Mouse (Mus musculus): ENCODE measurements at regions not wholly inside any gene's neighbourhood (a gene's known extent, or its start where the extent isn't known, plus 50 kb on each side); places are given as distances from the start of the nearest gene placed in this dataset.

- no peaks in the 10 kb centered on the region for H3K36me3 ChIP-seq
- no peaks in the 10 kb centered on the region for H3K9me3 ChIP-seq
- H3K4me3 ChIP-seq = no peak overlapping the region
- H3K27me3 ChIP-seq = no peaks in the 10 kb centered on the region
- no peaks in the 10 kb centered on the region for H3K4me1 ChIP-seq
- no peak overlapping the region for H3K9ac ChIP-seq
- ATAC-seq (ENCODE audit: low FRiP score, low read depth) = no peak
- no peak overlapping the region for H3K4me2 ChIP-seq (replicated peaks)
- H3K27ac ChIP-seq = no peak overlapping the region
These were observed 194.8 kb upstream of the Mgat4c start for GRCm38 (mm10) chr10:101486504-101486903.

GRCm38 (mm10) chr10:101490418-101491055 lies 190.8 kb upstream of the Mgat4c start:
- no peaks in the 10 kb centered on the region for H3K4me1 ChIP-seq
- ATAC-seq (ENCODE audit: low FRiP score, low read depth) = peak; percentile 75; the same call in 1 of the 2 replicates

DNA sequence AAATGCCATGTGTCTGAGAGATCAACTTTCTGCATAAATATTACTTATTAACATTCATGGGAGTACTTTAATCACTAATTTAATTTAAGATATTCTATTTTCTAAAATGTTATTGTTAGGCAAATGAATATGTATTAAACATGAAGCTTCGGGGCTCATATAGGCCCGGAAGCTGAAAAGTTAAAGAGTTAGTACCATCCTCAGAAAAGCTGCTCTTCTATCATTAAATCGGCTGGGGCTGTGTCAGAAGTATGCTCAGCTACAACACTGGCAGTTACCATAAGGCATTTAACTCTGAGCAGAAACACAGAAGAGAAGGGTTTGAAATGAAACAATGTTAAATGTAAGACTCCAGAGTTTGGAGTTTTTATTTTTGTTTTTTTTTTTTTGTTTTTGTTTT lies 166.2 kb upstream of the Mgat4c start:
- WGBS = 89% methylated on average over 3 of the region's 3 CpGs
- no peaks in the 10 kb centered on the region for H3K9me3 ChIP-seq
- no peak overlapping the region for H3K4me3 ChIP-seq
- H3K4me2 ChIP-seq (replicated peaks) = no peak overlapping the region
- H3K27ac ChIP-seq = no peak overlapping the region
- no peaks in the 10 kb centered on the region for H3K36me3 ChIP-seq
- H3K4me1 ChIP-seq = no peaks in the 10 kb centered on the region
- no peaks in the 10 kb centered on the region for H3K27me3 ChIP-seq
- no peak for ATAC-seq (ENCODE audit: low FRiP score, low read depth)
- no peak overlapping the region for H3K9ac ChIP-seq

More at GRCm38 (mm10) chr10:101490418-101491055, 190.8 kb upstream of the Mgat4c start:
- H3K36me3 ChIP-seq = no peaks in the 10 kb centered on the region
- H3K27me3 ChIP-seq = no peaks in the 10 kb centered on the region
- H3K27ac ChIP-seq = no peak overlapping the region
- 28% methylated on average over 1 of the region's 1 CpGs for WGBS
- H3K4me3 ChIP-seq = no peak overlapping the region
- H3K4me2 ChIP-seq (replicated peaks) = no peak overlapping the region
- H3K9me3 ChIP-seq = no peaks in the 10 kb centered on the region
- H3K9ac ChIP-seq = no peak overlapping the region

- WGBS = 82% methylated on average over 3 of the region's 3 CpGs
- Histone ChIP-seq H3K9me3 (no peaks in the 10 kb centered on the region), H3K9ac (no peak overlapping the region), H3K4me2 (replicated peaks) (no peak overlapping the region), H3K4me1 (no peaks in the 10 kb centered on the region), H3K27ac (no peak overlapping the region), H3K4me3 (no peak overlapping the region), H3K27me3 (no peaks in the 10 kb centered on the region), H3K36me3 (no peaks in the 10 kb centered on the region)
- no peak for ATAC-seq (ENCODE audit: low FRiP score, low read depth)
These were observed 164.4 kb upstream of the Mgat4c start for GRCm38 (mm10) chr10:101516930-101517329.

DNA sequence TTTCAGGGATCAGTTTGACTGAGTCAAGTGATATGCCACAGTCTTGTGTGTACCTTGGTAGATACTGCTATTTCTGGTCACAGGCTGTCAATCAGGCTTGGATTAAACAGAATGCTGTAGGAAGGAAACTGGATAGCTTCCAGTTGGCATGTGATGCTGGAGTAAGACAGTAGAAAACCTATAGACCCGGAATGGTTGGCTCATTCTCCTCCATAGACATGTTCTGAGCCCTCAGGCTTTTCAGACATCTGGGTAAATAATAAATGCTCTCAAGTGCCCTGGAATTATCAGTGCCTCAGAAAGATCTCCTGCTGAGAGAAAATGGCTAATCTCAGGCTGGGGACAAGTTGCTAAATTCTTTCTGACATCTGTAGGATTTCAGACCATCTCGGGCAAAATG lies 149.0 kb upstream of the Mgat4c start:
- H3K4me2 ChIP-seq (replicated peaks) = no peak overlapping the region
- H3K4me3 ChIP-seq = no peak overlapping the region
- H3K9ac ChIP-seq = no peak overlapping the region
- no peaks in the 10 kb centered on the region for H3K27me3 ChIP-seq
- no peaks in the 10 kb centered on the region for H3K4me1 ChIP-seq
- no peaks in the 10 kb centered on the region for H3K36me3 ChIP-seq
- H3K27ac ChIP-seq = no peak overlapping the region
- H3K9me3 ChIP-seq = 0 out of 2 replicates have a peak, but pooled peaks cover 3% of the 10 kb centered on the region
- no peak for ATAC-seq (ENCODE audit: low FRiP score, low read depth)
- 68% methylated on average over 2 of the region's 2 CpGs for WGBS

DNA sequence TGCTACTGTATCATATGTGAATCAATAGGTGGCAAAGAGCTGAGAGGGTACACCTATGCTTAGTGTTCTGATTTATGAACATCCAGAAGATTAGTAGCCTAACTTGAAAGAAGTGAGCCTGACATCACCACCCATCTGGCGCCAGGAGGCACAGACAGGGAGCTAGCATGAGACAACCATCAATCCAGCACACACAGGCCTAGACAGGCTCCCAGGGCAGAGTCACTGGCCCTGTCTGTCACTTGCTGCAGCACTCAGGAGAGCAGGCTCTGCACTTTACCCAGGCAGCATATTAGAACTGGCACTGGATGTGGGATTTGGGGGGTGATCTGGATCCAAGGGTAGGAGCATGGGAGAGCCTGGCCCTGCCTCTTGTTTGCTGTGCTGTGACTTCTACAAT lies 137.1 kb upstream of the Mgat4c start:
- no peak overlapping the region for H3K4me3 ChIP-seq
- no peak overlapping the region for H3K27ac ChIP-seq
- H3K27me3 ChIP-seq = no peaks in the 10 kb centered on the region
- H3K36me3 ChIP-seq = no peaks in the 10 kb centered on the region
- no peaks in the 10 kb centered on the region for H3K9me3 ChIP-seq
- H3K9ac ChIP-seq = no peak overlapping the region
- ATAC-seq (ENCODE audit: low FRiP score, low read depth) = no peak
- no peak overlapping the region for H3K4me2 ChIP-seq (replicated peaks)
- 33% methylated on average over 1 of the region's 1 CpGs for WGBS
- no peaks in the 10 kb centered on the region for H3K4me1 ChIP-seq

DNA sequence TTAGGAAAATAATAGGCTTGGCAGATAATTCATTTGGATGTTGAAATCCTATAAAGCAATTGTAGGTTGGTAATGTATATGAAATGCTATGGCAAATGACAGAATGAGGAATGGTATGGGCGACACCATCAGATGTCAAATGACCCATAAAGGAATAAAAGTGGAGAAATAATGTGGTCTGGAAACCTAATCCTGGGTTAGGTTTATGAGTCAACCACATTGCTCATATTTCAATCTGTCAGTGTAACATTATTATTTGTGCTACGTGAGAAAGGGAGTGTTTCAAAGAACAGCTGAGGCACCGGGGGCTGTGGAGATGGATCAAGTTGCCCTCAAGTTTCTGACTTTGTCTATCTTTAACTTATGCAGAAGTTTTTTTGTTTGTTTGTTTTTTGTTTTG lies 130.6 kb upstream of the Mgat4c start:
- WGBS = 35% methylated on average over 3 of the region's 3 CpGs
- Histone ChIP-seq H3K9ac (no peak overlapping the region), H3K36me3 (no peaks in the 10 kb centered on the region), H3K27ac (no peak overlapping the region), H3K27me3 (no peaks in the 10 kb centered on the region), H3K4me3 (no peak overlapping the region), H3K4me2 (replicated peaks) (no peak overlapping the region), H3K9me3 (no peaks in the 10 kb centered on the region), H3K4me1 (no peaks in the 10 kb centered on the region)
- ATAC-seq (ENCODE audit: low FRiP score, low read depth) = no peak

All from limb, embryonic 13.5 days (tissue).